Mouse (Mus musculus) C2C12 (cell line): ENCODE data around the gene Xntrpc. TPM values are rescaled to one million over a fixed set of nuclear protein-coding genes. Genes with fewer than 3 reads are reported as not detected.

Source experiments
- H3K27me3 ChIP-seq: one replicate; pipeline ENCODE4 v1.6.1; 2011; ENCODE audit not compliant: control insufficient read depth, insufficient read depth, insufficient read length
- H3K36me3 ChIP-seq: one replicate; pipeline ENCODE4 v1.6.1; 2011; ENCODE audit not compliant: control insufficient read depth, insufficient read depth
- H3K4me3 ChIP-seq: one replicate; pipeline ENCODE4 v1.5.1; 2011; ENCODE audit warnings: mild to moderate bottlenecking, control low read depth; ENCODE audit not compliant: poor library complexity, insufficient read depth, severe bottlenecking
- H3K79me2 ChIP-seq: one replicate; pipeline ENCODE4 v1.6.1; 2011; ENCODE audit not compliant: control insufficient read depth, insufficient read depth
- H3K79me3 ChIP-seq: one replicate; pipeline ENCODE4 v1.6.1; 2011; ENCODE audit warnings: low read depth, control low read depth
- H3ac ChIP-seq: one replicate; pipeline ENCODE3; 2011; ENCODE audit warnings: low read depth; ENCODE audit not compliant: control insufficient read depth, insufficient read length
- CEBPB ChIP-seq: IDR thresholded peaks from one replicate; pipeline ENCODE4 v1.6.1; 2011; ENCODE audit warnings: low read depth, mild to moderate bottlenecking, control low read depth, moderate library complexity
- CTCF ChIP-seq: IDR thresholded peaks from one replicate; pipeline ENCODE4 v1.5.1; 2011; ENCODE audit not compliant: control insufficient read depth, insufficient read depth, insufficient read length
- FOSL1 ChIP-seq: IDR thresholded peaks from one replicate; pipeline ENCODE4 v1.8.0; 2011; ENCODE audit warnings: mild to moderate bottlenecking, low read length; ENCODE audit not compliant: poor library complexity, insufficient read depth, severe bottlenecking
- MAX ChIP-seq: IDR thresholded peaks from one replicate; pipeline ENCODE4 v1.6.1; 2011; ENCODE audit warnings: mild to moderate bottlenecking, control low read depth
- MYOD1 ChIP-seq: IDR thresholded peaks from one replicate; pipeline ENCODE4 v1.6.1; 2011; ENCODE audit warnings: low read depth; ENCODE audit not compliant: control insufficient read depth, insufficient read length
- MYOG ChIP-seq: IDR thresholded peaks from one replicate; pipeline ENCODE4 v1.6.1; 2011; ENCODE audit not compliant: control insufficient read depth, insufficient read length; ENCODE audit errors: extremely low read depth
- USF1 ChIP-seq: IDR thresholded peaks from one replicate; pipeline ENCODE4 v1.6.1; 2011; ENCODE audit warnings: low read depth, mild to moderate bottlenecking, control low read depth, moderate library complexity
- polyA plus RNA-seq: library from polyadenylated mRNA; unstranded; fragments of >200 nt; fragmentation: generic; extraction: Trizol; gene quantifications from one replicate; pipeline ENCODE4 v1.2.1, GENCODE M21; 2012; ENCODE audit warnings: missing spikeins

Gene Xntrpc
- polyA plus RNA-seq, 1 experiment = 0.16 TPM

DNA sequence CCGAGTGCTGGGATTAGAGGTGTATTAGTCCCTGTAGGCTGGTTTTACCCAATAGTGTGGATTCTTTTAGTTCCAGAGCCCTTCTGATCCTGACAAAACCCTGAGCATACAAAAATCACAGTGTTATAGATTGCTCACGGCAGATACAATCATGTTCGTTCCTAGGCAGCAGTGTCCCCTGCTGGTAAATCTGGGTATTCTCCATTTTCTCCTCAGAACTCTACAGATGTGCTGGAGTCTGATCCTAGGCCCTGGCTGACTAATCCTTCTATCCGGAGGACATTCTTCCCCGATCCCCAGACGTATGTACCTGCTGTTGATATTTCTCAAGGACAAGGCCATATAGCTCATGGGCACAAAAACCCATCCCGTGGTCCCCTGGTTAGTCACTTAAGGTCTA lies 13.0 kb downstream of the Xntrpc start:
- Histone ChIP-seq H3K79me3 (no peaks in the 10 kb centered on the region), H3K27me3 (no peaks in the 10 kb centered on the region), H3K36me3 (peaks cover 45% of the 10 kb centered on the region), H3K79me2 (no peaks in the 10 kb centered on the region), H3ac (no peak overlapping the region), H3K4me3 (no peak overlapping the region)
- TF ChIP-seq CTCF = no peak
- TF ChIP-seq CEBPB = no peak
- TF ChIP-seq MYOD1 = no peak
- no peak for TF ChIP-seq MYOG
- no peak for TF ChIP-seq MAX
- no peak for TF ChIP-seq FOSL1
- no peak for TF ChIP-seq USF1

DNA sequence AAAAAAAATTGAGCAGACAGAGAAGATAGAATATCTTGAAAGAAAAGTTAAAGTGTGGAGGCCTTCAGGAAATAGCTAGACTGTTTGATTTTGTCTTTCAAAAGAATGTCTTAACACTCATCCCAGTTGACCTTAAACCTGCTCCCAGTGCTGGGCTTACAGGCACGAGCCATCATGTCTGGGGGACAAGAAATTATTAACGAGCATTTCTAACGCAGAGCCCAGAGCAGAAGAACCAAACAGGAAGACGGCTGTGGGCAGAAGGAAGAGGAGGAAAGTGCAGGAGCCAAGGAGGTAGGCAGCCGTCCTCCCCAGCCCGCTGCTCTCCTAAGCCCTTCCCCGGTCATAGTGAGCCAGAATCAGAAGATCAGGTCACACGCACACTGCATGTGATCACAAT lies 14.8 kb downstream of the Xntrpc start:
- no peak overlapping the region for H3ac ChIP-seq
- H3K36me3 ChIP-seq = peaks cover 39% of the 10 kb centered on the region
- H3K79me3 ChIP-seq = no peaks in the 10 kb centered on the region
- TF ChIP-seq CTCF = no peak
- TF ChIP-seq USF1 = no peak
- no peak for TF ChIP-seq MYOD1
- no peak for TF ChIP-seq CEBPB
- no peak for TF ChIP-seq MYOG
- H3K4me3 ChIP-seq = no peak overlapping the region
- no peaks in the 10 kb centered on the region for H3K79me2 ChIP-seq
- no peaks in the 10 kb centered on the region for H3K27me3 ChIP-seq

DNA sequence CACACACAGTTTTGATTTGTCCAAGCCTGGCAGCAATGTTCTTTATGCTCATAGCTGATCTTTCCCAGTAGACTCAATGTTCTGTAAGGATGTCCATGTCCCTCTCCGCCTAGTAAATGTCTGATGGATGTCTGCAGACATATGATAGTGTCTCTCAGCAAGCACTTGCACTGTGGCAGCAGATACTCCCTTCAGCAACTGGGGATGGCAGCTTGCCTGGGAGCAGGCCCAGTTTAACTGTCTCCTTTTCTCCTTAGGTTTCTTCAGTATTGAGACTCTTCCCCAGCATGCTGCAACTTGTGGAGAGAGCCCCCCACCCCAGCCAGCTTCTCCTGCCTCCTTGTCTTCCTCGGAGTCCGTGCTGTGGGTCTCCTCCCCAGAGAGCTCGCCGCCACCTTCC lies 16.3 kb downstream of the Xntrpc start:
- no peaks in the 10 kb centered on the region for H3K79me2 ChIP-seq
- H3K27me3 ChIP-seq = no peaks in the 10 kb centered on the region
- H3K36me3 ChIP-seq = peaks cover 35% of the 10 kb centered on the region
- no peak overlapping the region for H3K4me3 ChIP-seq
- H3K79me3 ChIP-seq = no peaks in the 10 kb centered on the region
- TF ChIP-seq FOSL1 (no peak), CEBPB (no peak), MYOD1 (no peak), MAX (no peak), MYOG (no peak), USF1 (no peak)
- no peak overlapping the region for H3ac ChIP-seq

DNA sequence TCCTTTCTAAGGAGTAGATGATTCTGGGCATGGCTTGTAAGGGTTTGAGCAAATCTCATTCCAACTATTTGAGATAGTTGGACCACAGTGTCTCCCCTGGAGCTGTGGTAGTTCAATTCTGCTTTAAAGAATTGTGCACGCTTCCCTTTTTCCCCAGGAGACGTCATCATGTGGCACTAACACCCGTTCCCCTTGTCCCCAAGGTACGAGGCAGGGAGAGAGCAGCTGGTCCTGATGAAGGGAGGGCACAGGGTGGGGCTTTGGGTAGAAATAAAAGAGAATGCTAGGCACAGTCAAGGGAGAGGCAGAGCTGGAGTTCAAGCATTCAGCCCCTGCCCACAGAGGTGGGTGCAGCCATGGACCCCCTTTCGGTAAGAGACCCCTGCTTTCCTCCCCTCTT lies 17.3 kb downstream of the Xntrpc start, which contains the start of gene Trpc2:
Gene Trpc2, plus strand, starts transcription at position 301 of the 400 bp plus-strand sequence.
- TF ChIP-seq CTCF (no peak), MYOD1 (no peak)
- Histone ChIP-seq H3ac (no peak within 1 kb of the TSS), H3K79me2 (no peaks in the 10 kb centered on the region), H3K4me3 (no peak within 1 kb of the TSS), H3K27me3 (no peaks in the 10 kb centered on the region), H3K36me3 (peaks cover 35% of the 10 kb centered on the region), H3K79me3 (no peaks in the 10 kb centered on the region)

DNA sequence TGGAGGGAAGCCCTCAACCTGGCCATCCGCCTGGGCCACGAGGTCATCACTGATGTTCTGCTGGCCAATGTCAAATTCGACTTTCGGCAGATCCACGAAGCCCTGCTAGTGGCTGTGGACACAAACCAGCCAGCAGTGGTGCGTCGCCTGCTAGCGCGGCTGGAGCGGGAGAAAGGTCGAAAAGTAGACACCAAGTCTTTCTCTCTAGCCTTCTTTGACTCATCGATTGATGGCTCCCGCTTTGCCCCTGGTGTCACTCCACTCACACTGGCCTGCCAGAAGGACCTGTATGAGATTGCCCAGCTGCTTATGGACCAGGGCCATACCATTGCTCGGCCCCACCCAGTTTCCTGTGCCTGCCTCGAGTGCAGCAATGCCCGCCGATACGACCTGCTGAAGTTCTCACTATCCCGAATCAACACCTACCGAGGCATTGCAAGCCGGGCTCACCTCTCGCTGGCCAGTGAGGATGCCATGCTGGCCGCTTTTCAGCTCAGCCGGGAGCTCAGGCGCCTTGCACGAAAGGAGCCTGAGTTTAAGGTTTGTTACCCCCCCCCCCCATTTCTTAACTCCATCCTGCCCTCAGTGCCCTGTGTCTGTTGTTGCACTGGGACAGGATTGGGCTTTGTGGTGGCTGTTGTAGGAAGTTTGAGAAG lies 18.7 kb downstream of the Xntrpc start:
- H3K36me3 ChIP-seq = peaks cover 25% of the 10 kb centered on the region

DNA sequence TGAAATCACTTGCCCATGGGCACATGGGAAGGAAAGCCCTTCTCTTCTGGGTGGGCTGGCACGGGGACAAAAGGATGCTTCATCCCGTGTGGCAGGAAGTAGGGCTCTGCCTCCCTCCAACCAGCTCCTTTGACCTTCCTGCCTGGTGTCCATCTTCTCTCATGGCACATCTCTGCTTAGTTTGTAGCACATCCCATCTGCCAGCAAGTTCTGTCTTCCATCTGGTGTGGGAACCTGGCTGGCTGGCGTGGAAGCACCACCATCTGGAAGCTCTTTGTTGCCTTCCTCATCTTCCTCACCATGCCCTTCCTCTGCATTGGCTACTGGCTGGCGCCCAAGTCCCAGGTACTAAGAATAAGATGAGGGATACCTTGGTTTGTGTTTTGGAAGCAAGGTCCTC lies 21.8 kb downstream of the Xntrpc start:
- Histone ChIP-seq H3K4me3 (no peak overlapping the region), H3ac (no peak overlapping the region), H3K79me2 (no peaks in the 10 kb centered on the region), H3K79me3 (no peaks in the 10 kb centered on the region), H3K36me3 (peaks cover 5% of the 10 kb centered on the region), H3K27me3 (no peaks in the 10 kb centered on the region)
- no peak for TF ChIP-seq MYOD1
- no peak for TF ChIP-seq MAX
- no peak for TF ChIP-seq CEBPB
- no peak for TF ChIP-seq FOSL1
- TF ChIP-seq MYOG = no peak
- TF ChIP-seq USF1 = no peak
- no peak for TF ChIP-seq CTCF

More for the DNA sequence above, 18.7 kb downstream of the Xntrpc start:
- no peak overlapping the region for H3K4me3 ChIP-seq
- no peak overlapping the region for H3ac ChIP-seq
- H3K27me3 ChIP-seq = no peaks in the 10 kb centered on the region
- H3K79me3 ChIP-seq = no peaks in the 10 kb centered on the region
- no peaks in the 10 kb centered on the region for H3K79me2 ChIP-seq
- no peak for TF ChIP-seq USF1
